Mouse (Mus musculus): ENCODE data around the gene Golga1. TPM values are rescaled to one million over a fixed set of nuclear protein-coding genes. Genes with fewer than 3 reads are reported as not detected.
A peak's percentile ranks its signal among the peaks of the same experiment; 100 is the strongest.
"Not testable (repeated sequence)": the region's sequence is repeated elsewhere in the genome, so short reads cannot be mapped to it uniquely, and the experiment has no call there.

Gene Golga1
- 34.6 and 34.9 TPM in 2 replicates for polyA plus RNA-seq (2014; fragmentation: Nextera tagmentation; extraction: Ambion mirVana)

DNA sequence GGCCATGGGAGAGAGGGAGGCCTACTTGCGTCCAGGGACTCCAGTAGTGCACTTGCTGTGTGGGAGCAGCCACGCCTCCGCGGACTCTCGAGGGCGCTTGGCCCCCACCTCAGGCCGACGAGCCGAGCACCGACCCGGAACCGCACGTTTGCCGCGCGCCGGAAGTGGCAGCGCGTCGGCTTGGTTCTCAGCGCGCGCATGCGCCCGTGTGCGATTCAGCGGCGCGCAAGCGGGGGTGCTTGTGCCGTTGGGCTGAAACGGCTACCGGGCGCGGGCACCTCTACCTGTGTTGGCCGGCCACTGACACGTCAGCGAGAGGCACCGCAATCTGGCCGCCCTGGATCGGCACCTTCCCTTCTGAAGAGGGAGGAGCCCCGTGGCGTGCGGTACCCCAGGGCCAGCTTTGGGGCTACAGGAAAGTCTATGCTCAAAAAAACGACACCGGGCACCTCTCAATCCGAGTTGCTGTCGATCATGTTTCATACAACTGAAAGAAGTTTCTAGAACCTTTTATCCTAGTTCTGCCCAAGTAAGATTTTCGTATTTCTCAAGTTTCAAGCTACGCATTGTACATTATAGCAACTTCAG lies at the start of gene Golga1:
Gene Golga1, minus strand, starts transcription at position 142 of the 588 bp plus-strand sequence.
- Histone ChIP-seq H3K9ac (replicated peaks; ENCODE audit: low read depth, low read length) (peak within 1 kb of the TSS; percentile 79), H3K4me1 (ENCODE audit: control insufficient read depth, insufficient read depth, low read length) (peaks cover 4% of the 10 kb centered on the region; the same call in 1 of the 2 replicates), H3K4me3 (ENCODE audit: low read depth, low read length) (peak within 1 kb of the TSS; percentile 88), H3K27me3 (ENCODE audit: control insufficient read depth, insufficient read depth, low read length) (no peaks in the 10 kb centered on the region), H3K36me3 (ENCODE audit: control insufficient read depth, insufficient read depth, low read length) (peaks cover 9% of the 10 kb centered on the region), H3K4me2 (ENCODE audit: low read depth, low read length) (peak within 1 kb of the TSS; percentile 72), H3K9me3 (ENCODE audit: control insufficient read depth, low read length) (no peaks in the 10 kb centered on the region), H3K27ac (ENCODE audit: low read depth, low read length) (peak within 1 kb of the TSS; percentile 64)
- WGBS = under 1% methylated on average over 50 of the region's 50 CpGs
- ATAC-seq (ENCODE audit: low read depth) = peak; percentile 99

- H3K9ac ChIP-seq (replicated peaks; ENCODE audit: low read depth, low read length) = no peak overlapping the region
- no peaks in the 10 kb centered on the region for H3K4me1 ChIP-seq (ENCODE audit: control insufficient read depth, insufficient read depth, low read length)
- no peak overlapping the region for H3K27ac ChIP-seq (ENCODE audit: low read depth, low read length)
- peaks cover 10% of the 10 kb centered on the region for H3K36me3 ChIP-seq (ENCODE audit: control insufficient read depth, insufficient read depth, low read length)
- H3K27me3 ChIP-seq (ENCODE audit: control insufficient read depth, insufficient read depth, low read length) = no peaks in the 10 kb centered on the region
- no peak overlapping the region for H3K4me3 ChIP-seq (ENCODE audit: low read depth, low read length)
- no peak overlapping the region for H3K4me2 ChIP-seq (ENCODE audit: low read depth, low read length)
- no peaks in the 10 kb centered on the region for H3K9me3 ChIP-seq (ENCODE audit: control insufficient read depth, low read length)
- 95% methylated on average over 7 of the region's 7 CpGs for WGBS
- ATAC-seq (ENCODE audit: low read depth) = no peak
Measured at GRCm38 (mm10) chr2:39114093-39114492, 48.8 kb upstream of the Golga1 start.

DNA sequence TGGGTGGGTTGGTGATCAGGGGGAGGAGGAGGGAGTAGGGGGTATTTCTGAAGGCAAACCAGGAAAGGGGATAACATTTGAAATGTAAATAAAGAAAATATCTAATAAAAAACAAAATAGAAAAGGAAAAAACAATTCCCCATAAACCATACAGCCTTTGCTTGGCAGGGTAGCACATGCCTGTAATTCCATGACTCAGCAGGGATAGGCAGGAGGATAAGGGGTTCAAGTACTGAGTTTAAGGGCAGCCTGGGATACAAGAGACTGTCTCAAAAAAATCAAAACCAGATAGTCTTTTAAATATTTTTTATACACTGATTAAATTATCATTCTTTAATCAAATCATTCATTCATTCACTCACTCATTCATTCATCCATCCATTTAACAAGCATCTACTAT lies 45.2 kb upstream of the Golga1 start:
- no peaks in the 10 kb centered on the region for H3K4me1 ChIP-seq (ENCODE audit: control insufficient read depth, insufficient read depth, low read length)
- H3K27me3 ChIP-seq (ENCODE audit: control insufficient read depth, insufficient read depth, low read length) = no peaks in the 10 kb centered on the region
- no peak overlapping the region for H3K27ac ChIP-seq (ENCODE audit: low read depth, low read length)
- H3K36me3 ChIP-seq (ENCODE audit: control insufficient read depth, insufficient read depth, low read length) = peaks cover 8% of the 10 kb centered on the region
- no peak overlapping the region for H3K4me2 ChIP-seq (ENCODE audit: low read depth, low read length)
- no peak overlapping the region for H3K4me3 ChIP-seq (ENCODE audit: low read depth, low read length)
- ATAC-seq (ENCODE audit: low read depth) = no peak
- no peak overlapping the region for H3K9ac ChIP-seq (replicated peaks; ENCODE audit: low read depth, low read length)
- no peaks in the 10 kb centered on the region for H3K9me3 ChIP-seq (ENCODE audit: control insufficient read depth, low read length)

DNA sequence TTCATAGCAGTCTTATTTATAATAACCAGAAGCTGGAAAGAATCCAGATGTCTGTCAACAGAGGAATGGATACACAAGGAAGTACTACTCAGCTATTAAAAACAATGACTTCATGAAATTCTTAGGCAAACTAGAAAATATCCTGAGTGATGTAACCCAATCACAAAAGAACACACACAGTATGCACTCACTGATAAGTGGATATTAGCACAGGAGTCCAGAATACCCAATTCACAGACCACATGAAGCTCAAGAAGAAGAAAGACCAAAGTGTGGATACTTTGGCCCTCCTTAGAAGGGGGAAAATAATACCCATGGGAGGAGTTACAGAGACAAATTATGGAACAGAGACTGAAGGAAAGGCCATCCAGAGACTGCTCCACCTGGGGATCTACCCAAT lies 44.4 kb upstream of the Golga1 start:
- H3K9ac ChIP-seq (replicated peaks; ENCODE audit: low read depth, low read length); H3K9me3 ChIP-seq (ENCODE audit: control insufficient read depth, low read length); H3K36me3 ChIP-seq (ENCODE audit: control insufficient read depth, insufficient read depth, low read length); H3K4me2 ChIP-seq (ENCODE audit: low read depth, low read length); H3K27ac ChIP-seq (ENCODE audit: low read depth, low read length); H3K27me3 ChIP-seq (ENCODE audit: control insufficient read depth, insufficient read depth, low read length); H3K4me3 ChIP-seq (ENCODE audit: low read depth, low read length); H3K4me1 ChIP-seq (ENCODE audit: control insufficient read depth, insufficient read depth, low read length); ATAC-seq (ENCODE audit: low read depth): not testable (repeated sequence)

DNA sequence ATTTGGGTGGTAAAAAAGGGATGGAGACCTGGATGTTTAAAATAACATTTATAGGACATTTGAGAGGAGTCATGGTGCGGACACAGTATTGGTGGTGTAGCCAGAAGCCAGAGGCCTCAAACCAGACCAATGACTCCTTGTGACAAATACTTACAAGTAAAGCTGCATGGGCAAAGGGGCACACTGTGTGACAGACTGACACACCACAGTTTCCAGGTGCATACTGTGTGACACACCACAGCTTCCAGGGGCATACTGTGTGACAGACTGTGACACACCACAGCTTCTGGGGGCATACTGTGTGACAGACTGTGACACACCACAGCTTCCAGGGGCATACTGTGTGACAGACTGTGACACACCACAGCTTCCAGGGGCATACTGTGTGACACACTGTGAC lies 34.6 kb upstream of the Golga1 start:
- H3K4me2 ChIP-seq (ENCODE audit: low read depth, low read length); H3K9me3 ChIP-seq (ENCODE audit: control insufficient read depth, low read length); H3K4me3 ChIP-seq (ENCODE audit: low read depth, low read length); H3K4me1 ChIP-seq (ENCODE audit: control insufficient read depth, insufficient read depth, low read length); H3K27ac ChIP-seq (ENCODE audit: low read depth, low read length); H3K9ac ChIP-seq (replicated peaks; ENCODE audit: low read depth, low read length); ATAC-seq (ENCODE audit: low read depth); H3K27me3 ChIP-seq (ENCODE audit: control insufficient read depth, insufficient read depth, low read length): not testable (repeated sequence)
- H3K36me3 ChIP-seq (ENCODE audit: control insufficient read depth, insufficient read depth, low read length) = peaks cover 23% of the 10 kb centered on the region; the same call in 1 of the 2 replicates
- 100% methylated on average over 1 of the region's 1 CpGs for WGBS

DNA sequence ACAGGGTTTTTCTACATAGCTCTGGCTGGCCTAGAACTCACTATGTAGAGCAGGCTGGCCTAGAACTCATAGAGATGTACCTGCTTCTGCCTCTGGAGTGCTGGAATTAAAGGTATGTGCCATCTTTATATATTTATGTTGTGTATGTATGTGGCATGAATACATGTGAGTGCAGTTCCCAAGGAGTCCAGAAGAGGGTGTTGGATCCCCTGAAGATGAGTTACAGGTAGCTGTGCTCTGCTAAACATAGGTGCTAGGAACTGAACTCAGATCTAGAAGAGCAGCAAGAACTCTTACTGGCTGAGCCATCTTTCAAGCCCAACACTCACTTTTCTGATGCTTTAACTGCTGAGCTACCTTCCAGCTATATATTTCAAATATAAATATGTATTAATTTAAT lies 32.7 kb upstream of the Golga1 start:
- H3K27me3 ChIP-seq (ENCODE audit: control insufficient read depth, insufficient read depth, low read length) = no peaks in the 10 kb centered on the region
- H3K9ac ChIP-seq (replicated peaks; ENCODE audit: low read depth, low read length) = no peak overlapping the region
- no peak overlapping the region for H3K27ac ChIP-seq (ENCODE audit: low read depth, low read length)
- no peaks in the 10 kb centered on the region for H3K9me3 ChIP-seq (ENCODE audit: control insufficient read depth, low read length)
- no peaks in the 10 kb centered on the region for H3K4me1 ChIP-seq (ENCODE audit: control insufficient read depth, insufficient read depth, low read length)
- H3K36me3 ChIP-seq (ENCODE audit: control insufficient read depth, insufficient read depth, low read length) = 0 out of 2 replicates have a peak, but pooled peaks cover 14% of the 10 kb centered on the region
- ATAC-seq (ENCODE audit: low read depth) = no peak
- H3K4me2 ChIP-seq (ENCODE audit: low read depth, low read length) = no peak overlapping the region
- H3K4me3 ChIP-seq (ENCODE audit: low read depth, low read length) = no peak overlapping the region

DNA sequence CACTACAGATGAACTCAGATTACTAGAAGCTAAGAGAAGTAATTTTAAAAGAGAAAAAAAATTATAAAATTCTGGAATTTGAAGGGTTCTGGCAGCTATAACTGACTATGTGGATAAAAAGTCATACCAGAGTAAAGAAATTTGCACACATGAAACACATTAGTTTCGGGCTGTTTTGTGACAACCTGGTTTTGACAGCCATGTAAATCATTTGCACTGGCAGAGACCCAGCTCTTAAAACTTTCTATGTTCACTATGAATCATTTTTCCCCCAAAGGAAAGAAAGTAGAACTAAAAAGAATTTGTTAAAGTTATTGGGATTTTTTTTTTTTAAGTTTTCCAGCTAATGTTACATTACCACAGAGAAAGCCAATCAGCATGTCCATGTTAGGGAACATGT lies 26.6 kb upstream of the Golga1 start:
- Histone ChIP-seq H3K4me1 (ENCODE audit: control insufficient read depth, insufficient read depth, low read length) (no peaks in the 10 kb centered on the region), H3K9ac (replicated peaks; ENCODE audit: low read depth, low read length) (no peak overlapping the region), H3K4me3 (ENCODE audit: low read depth, low read length) (no peak overlapping the region), H3K36me3 (ENCODE audit: control insufficient read depth, insufficient read depth, low read length) (peaks cover 17% of the 10 kb centered on the region; the same call in 1 of the 2 replicates), H3K27ac (ENCODE audit: low read depth, low read length) (no peak overlapping the region), H3K9me3 (ENCODE audit: control insufficient read depth, low read length) (no peaks in the 10 kb centered on the region), H3K4me2 (ENCODE audit: low read depth, low read length) (no peak overlapping the region), H3K27me3 (ENCODE audit: control insufficient read depth, insufficient read depth, low read length) (no peaks in the 10 kb centered on the region)
- ATAC-seq (ENCODE audit: low read depth) = no peak
- 98% methylated on average over 1 of the region's 1 CpGs for WGBS

DNA sequence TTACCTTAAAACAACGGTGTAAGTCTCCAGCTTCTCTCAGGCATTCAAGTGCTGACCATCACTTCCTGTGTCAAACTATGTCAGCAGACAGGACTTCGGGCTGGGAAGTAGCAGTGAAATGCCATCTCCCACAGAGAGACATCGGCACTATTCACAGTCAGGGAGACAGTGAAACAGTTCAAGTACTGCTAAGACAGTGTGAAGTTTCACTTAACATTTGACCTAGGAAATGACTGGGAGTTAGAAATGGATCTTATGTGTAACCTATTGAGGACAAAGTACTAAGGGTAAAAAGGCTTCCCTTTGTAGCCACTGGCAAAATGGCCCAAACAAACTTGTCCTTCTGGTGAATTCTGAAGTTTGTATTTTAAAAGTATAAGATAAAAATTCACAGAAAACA lies 17.4 kb upstream of the Golga1 start:
- Histone ChIP-seq H3K36me3 (ENCODE audit: control insufficient read depth, insufficient read depth, low read length) (peaks cover 39% of the 10 kb centered on the region), H3K4me2 (ENCODE audit: low read depth, low read length) (no peak overlapping the region), H3K27ac (ENCODE audit: low read depth, low read length) (no peak overlapping the region), H3K4me3 (ENCODE audit: low read depth, low read length) (no peak overlapping the region), H3K4me1 (ENCODE audit: control insufficient read depth, insufficient read depth, low read length) (no peaks in the 10 kb centered on the region), H3K27me3 (ENCODE audit: control insufficient read depth, insufficient read depth, low read length) (no peaks in the 10 kb centered on the region), H3K9me3 (ENCODE audit: control insufficient read depth, low read length) (no peaks in the 10 kb centered on the region), H3K9ac (replicated peaks; ENCODE audit: low read depth, low read length) (no peak overlapping the region)
- ATAC-seq (ENCODE audit: low read depth) = no peak
- WGBS = 84% methylated on average over 3 of the region's 3 CpGs

GRCm38 (mm10) chr2:39070666-39071065 lies 5.3 kb upstream of the Golga1 start:
- Histone ChIP-seq H3K4me3 (ENCODE audit: low read depth, low read length) (no peak overlapping the region), H3K27me3 (ENCODE audit: control insufficient read depth, insufficient read depth, low read length) (no peaks in the 10 kb centered on the region), H3K27ac (ENCODE audit: low read depth, low read length) (no peak overlapping the region), H3K4me2 (ENCODE audit: low read depth, low read length) (no peak overlapping the region), H3K9ac (replicated peaks; ENCODE audit: low read depth, low read length) (no peak overlapping the region), H3K36me3 (ENCODE audit: control insufficient read depth, insufficient read depth, low read length) (no peaks in the 10 kb centered on the region), H3K4me1 (ENCODE audit: control insufficient read depth, insufficient read depth, low read length) (no peaks in the 10 kb centered on the region), H3K9me3 (ENCODE audit: control insufficient read depth, low read length) (no peaks in the 10 kb centered on the region)
- no peak for ATAC-seq (ENCODE audit: low read depth)

Measured in neural tube, embryonic 14.5 days (tissue).